Mouse (Mus musculus) hematopoietic stem cell, adult 5-6 weeks (primary cell): Measurements from ENCODE around the gene Cox16. TPM values are rescaled to one million over a fixed set of nuclear protein-coding genes. Genes with fewer than 3 reads are reported as not detected.

ENCODE experiments used
- ATAC-seq, 2 experiments: fragments of 125-278 bp in 1 of 2; replicated peaks in 1 of 2; 2 replicates each; pipeline ENCODE4 v1.8.0; 2016 to 2017; ENCODE audit warnings: inconsistent platforms in 2 of 2, mild to moderate bottlenecking in 2 of 2, moderate number of reproducible peaks in 2 of 2, low read depth in 1 of 2, moderate TSS enrichment in 1 of 2; ENCODE audit not compliant: low FRiP score in 2 of 2, poor library complexity in 2 of 2, severe bottlenecking in 2 of 2, insufficient read depth in 1 of 2, low TSS enrichment in 1 of 2
- total RNA-seq: library from RNA; stranded (forward); fragments of 172-1452, 232-1000 nt; gene quantifications from 2 replicates; pipeline ENCODE4 v1.2.3, GENCODE M21; 2017

The Cox16 gene
- total RNA-seq, 1 experiment from 2014 or later, result 135 TPM

DNA sequence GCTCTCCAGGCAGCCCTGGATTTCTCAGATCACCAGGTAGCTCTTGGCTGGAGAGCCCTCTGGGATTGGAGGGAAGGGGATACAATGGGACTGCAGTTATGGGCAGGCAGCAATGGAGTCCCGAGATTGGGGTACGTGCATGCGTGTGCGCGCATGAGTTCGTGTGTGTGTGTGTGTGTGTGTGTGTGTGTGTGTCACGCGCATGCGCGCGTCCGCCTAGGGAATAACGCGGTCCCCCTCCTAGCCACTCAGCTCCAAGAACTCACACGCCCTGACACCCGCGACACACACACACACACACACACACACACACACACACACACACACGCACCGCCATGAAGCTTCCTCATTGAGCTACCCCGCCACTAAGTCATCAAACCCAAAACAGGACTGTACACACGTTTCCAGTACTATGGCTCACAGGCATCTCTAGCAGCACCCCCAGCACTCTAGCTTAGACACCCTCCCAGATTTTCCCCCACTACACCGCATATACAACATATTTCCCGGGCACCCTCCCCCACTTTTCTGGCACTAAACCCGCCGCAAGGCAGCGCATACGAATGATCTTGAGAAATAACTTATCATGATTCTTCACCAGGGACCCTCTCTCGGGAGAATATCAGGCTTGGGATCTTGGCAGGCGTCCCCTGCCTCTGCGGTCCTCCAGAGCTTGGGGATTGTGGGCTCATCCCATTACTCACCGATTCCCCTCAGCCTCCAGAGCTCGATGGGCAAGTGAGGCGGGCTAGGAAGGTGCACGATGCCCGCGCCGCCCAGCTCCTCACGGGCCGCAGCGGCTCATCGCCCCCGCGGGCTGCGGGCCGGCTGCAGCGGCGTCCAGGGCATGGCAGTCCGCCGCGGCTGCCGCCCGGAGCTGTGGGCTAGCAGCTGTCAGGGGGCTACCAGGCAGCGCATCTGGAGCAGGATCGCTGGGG lies 152.7 kb downstream of the Cox16 start:
- no peak for ATAC-seq

DNA sequence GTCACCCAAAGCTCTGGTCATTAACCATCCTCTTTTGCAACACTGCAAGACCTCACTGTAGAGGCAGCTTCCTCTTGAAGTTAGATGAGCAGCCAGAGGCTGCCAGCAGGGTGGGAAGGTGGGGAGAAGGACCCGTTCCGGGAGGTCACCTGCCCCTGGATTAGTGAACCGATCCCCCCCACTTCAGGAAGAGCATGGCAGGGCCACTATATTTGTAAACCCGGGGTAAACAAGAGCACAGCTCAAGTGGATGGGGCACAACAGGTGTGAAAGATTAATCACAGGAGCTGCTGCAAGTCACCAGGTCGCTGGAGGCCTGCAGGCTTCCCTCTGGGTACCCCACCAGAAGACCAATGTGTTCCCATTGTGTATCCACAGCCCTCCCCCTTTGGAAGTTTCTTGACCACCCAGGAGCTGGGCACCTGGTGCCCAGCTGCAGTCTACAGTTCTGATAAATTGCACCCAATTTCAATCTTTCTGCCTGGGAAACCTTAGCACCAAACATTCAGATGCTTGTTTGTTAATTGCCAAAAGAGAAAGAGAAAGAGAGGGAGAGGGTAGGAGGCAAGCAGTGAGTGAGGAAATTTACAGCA lies 153.8 kb downstream of the Cox16 start:
- ATAC-seq, result no peak

DNA sequence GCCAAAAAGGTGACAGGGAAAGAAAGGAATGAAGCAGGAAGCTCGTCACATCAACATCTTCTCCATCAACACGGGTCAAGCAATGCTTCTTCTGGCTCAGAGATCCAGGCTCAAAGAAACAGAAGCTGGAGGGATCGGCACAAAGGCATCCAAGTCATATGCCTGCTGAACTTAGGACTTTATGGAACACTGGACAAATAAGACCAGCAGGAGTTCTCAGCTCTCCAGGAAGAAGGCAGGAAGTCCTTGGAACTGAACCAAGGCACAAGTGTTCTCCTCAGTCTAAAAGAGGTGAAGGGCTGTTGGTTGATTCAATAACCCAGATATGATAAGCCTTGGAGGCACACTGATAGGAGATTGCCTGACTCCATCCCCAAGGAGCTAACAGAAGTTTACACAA lies 159.9 kb downstream of the Cox16 start:
- no peak for ATAC-seq

DNA sequence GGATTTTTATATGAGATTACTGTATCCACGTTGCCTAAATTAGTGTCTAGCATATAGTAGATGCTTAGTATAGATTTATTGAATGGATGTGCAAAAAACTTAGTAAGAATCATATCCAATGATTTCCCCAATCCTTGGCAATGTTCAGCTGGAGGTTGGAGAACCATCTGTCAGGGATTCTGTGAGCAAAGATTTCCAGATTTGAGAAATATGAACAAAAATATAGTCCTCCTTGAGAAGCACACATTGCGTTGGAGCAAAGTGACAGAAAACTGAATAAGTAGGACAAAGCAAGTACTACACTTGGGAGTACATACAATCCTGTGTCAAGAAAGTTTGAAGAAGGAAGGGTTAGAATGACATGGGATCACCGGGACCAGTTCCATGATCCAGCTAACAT lies 160.8 kb downstream of the Cox16 start:
- ATAC-seq, result no peak

DNA sequence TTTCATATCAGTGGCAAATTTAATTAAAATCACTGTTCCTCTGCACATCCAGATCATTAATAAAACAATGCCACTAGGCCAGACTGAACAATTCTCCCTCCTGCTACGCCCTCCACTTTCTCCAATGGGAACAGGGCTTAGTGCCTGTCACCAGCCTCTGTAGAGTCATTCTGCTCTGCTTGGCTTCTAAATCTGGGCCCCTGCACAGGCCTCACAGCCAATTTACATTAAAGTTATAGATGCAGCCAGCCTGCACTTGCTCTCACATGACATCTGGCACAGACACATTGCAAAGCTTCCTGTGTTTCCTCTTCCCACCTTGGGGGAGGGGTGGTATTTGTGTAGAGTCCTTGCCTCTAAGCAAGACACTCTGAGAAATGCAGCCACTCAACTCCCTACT lies 163.9 kb downstream of the Cox16 start:
- no peak for ATAC-seq

DNA sequence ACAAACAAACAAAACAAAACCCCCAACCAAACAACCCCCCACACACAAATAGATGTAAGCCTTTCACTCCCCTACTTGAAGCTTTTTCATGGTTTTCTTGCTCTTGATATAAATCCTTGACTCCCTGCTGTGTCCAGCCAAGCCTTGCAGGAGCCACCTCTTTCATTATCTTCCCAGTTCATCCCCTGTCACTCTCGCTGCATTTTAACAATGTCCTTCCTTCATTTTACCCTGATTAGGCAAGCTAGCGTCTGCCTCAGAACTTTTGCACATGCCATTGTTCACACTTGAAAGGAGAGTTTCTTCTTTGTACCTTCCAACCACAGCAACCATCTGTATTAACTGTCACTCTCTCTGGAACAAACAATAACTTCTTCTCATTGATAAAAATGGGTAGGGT lies 167.1 kb downstream of the Cox16 start:
- ATAC-seq, result no peak

DNA sequence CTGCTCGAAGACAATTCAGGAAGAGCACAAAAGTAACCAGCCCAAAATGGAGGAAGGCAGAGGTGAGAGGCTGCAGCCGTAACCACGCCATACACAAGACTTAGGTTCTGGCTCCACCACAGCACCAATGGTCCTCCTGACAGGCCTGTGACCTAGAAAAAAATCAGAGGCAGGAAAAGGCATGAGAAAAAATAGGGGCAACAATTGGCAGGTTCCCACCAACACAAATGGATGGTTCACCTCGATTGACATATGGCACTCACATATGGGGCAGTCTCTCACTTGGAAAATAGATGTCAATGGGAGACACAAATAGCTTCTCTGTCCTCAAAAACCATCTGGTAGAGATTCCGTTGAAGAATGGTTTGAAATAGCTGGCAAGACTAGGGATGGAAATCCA lies 169.0 kb downstream of the Cox16 start:
- no peak for ATAC-seq

Other genes with a start within 250 kb of the Cox16 start
- not detected in 2 replicates for gene Slc8a3, start 151.9 kb downstream of the Cox16 start, total RNA-seq
- 1.2 and 1.5 TPM in 2 replicates for gene Gm4787, start 105.7 kb downstream of the Cox16 start, total RNA-seq
- 0.38 and 1.3 TPM in 2 replicates for gene Adam4, start 63.2 kb downstream of the Cox16 start, total RNA-seq
- gene Gm20498, start 47.8 kb upstream of the Cox16 start, total RNA-seq, result 38.6 and 96.7 TPM in 2 replicates
- gene Synj2bp, start 47.8 kb upstream of the Cox16 start, total RNA-seq, result 57.7 and 61.4 TPM in 2 replicates
- 0.40 TPM in 1 of 2 replicates, not detected in the other for gene Adam21, start 83.3 kb upstream of the Cox16 start, total RNA-seq
- gene Med6, start 109.9 kb upstream of the Cox16 start, total RNA-seq, result 67.0 and 74.7 TPM in 2 replicates
- 0.19 TPM in 1 of 2 replicates, not detected in the other for gene Ttc9, start 146.1 kb upstream of the Cox16 start, total RNA-seq